Mouse (Mus musculus) ES-E14 (cell line): ENCODE results near the gene Akap7.

Source experiments
- CHD2 ChIP-seq: IDR thresholded peaks from 2 replicates; pipeline ENCODE4 v1.6.1; 2014; ENCODE audit warnings: mild to moderate bottlenecking, low read depth, low read length, inconsistent platforms
- HCFC1 ChIP-seq: IDR thresholded peaks from 2 replicates; pipeline ENCODE4 v1.6.1; 2012; ENCODE audit warnings: low read length, inconsistent platforms, borderline replicate concordance; ENCODE audit not compliant: insufficient read depth

- TF ChIP-seq CHD2 (no peak), HCFC1 (no peak)
Observed at GRCm38 (mm10) chr10:25305146-25305545, 2.5 kb downstream of the Akap7 start.
